Mouse (Mus musculus) midbrain, embryonic 11.5 days (tissue): Measurements from ENCODE around the gene Rln1. TPM values are rescaled to one million over a fixed set of nuclear protein-coding genes. Genes with fewer than 3 reads are reported as not detected.
A peak's percentile ranks its signal among the peaks of the same experiment; 100 is the strongest.

Experiments
- ATAC-seq: fragments of 200-750 bp; cut with Nextera tagmentation; 2 replicates; pipeline ENCODE4 v1.8.0; 2017; ENCODE audit warnings: moderate TSS enrichment, moderate library complexity; ENCODE audit not compliant: low FRiP score
- DNase-seq: peaks from one replicate; pipeline ENCODE4 v3.0.0; 2015; ENCODE audit warnings: low spot score; ENCODE audit errors: missing footprints
- H3K27ac ChIP-seq: fragments of 300-500 bp; sonication (generic); 2 replicates; pipeline ENCODE4 v1.5.1; 2014; ENCODE audit warnings: low read depth, low read length
- H3K27me3 ChIP-seq: fragments of 300-500 bp; sonication (generic); 2 replicates; pipeline ENCODE4 v1.6.1; 2014; ENCODE audit warnings: mild to moderate bottlenecking, low read length, moderate library complexity, mixed read lengths; ENCODE audit not compliant: control insufficient read depth, insufficient read depth
- H3K36me3 ChIP-seq: fragments of 300-500 bp; sonication (generic); 2 replicates; pipeline ENCODE4 v1.6.1; 2014; ENCODE audit warnings: mild to moderate bottlenecking, low read length, moderate library complexity, mixed read lengths; ENCODE audit not compliant: control insufficient read depth, insufficient read depth
- H3K4me1 ChIP-seq: fragments of 300-500 bp; sonication (generic); 2 replicates; pipeline ENCODE4 v1.6.1; 2014; ENCODE audit warnings: low read length; ENCODE audit not compliant: control insufficient read depth, insufficient read depth
- H3K4me2 ChIP-seq: fragments of 300-500 bp; sonication (generic); 2 replicates; pipeline ENCODE4 v1.6.1; 2014; ENCODE audit warnings: mild to moderate bottlenecking, moderate library complexity
- H3K4me3 ChIP-seq: fragments of 300-500 bp; sonication (generic); 2 replicates; pipeline ENCODE4 v1.5.1; 2014; ENCODE audit warnings: low read depth, low read length
- H3K9ac ChIP-seq: fragments of 300-500 bp; sonication (generic); 2 replicates; pipeline ENCODE4 v1.6.1; 2014; ENCODE audit warnings: low read length
- H3K9me3 ChIP-seq: fragments of 300-500 bp; sonication (generic); 2 replicates; pipeline ENCODE4 v1.6.1; 2016; ENCODE audit warnings: low read length; ENCODE audit not compliant: control insufficient read depth
- WGBS: fragments of 180-500 bp; shearing (Covaris S2); extraction: QIAGEN DNeasy Blood & Tissue Kit; methylation state at CpG from one replicate; pipeline ENCODE4 v1.1.7; 2014; 5-methylcytosine and 5-hydroxymethylcytosine counted together
- polyA plus RNA-seq: library from polyadenylated mRNA; unstranded; fragments of >200 nt; fragmentation: Nextera tagmentation; extraction: Ambion mirVana; gene quantifications from 2 replicates; pipeline ENCODE4 v1.2.1, GENCODE M21; 2014

Rln1 gene
- polyA plus RNA-seq, 1 experiment from 2014 or later: 0.82 TPM

- H3K27me3 ChIP-seq: no peaks in the 10 kb centered on the region
- no peak overlapping the region for H3K4me3 ChIP-seq
- no peaks in the 10 kb centered on the region for H3K36me3 ChIP-seq
- ATAC-seq (no peak), DNase-seq (no peak)
- WGBS: 89% methylated on average over 6 of the region's 6 CpGs
- no peak overlapping the region for H3K9ac ChIP-seq
- H3K4me2 ChIP-seq: no peak overlapping the region
- H3K27ac ChIP-seq: no peak overlapping the region
- H3K4me1 ChIP-seq: no peaks in the 10 kb centered on the region
- H3K9me3 ChIP-seq: no peaks in the 10 kb centered on the region
Observed at GRCm38 (mm10) chr19:29345636-29346035, 11.2 kb upstream of the Rln1 start.

- H3K27me3 ChIP-seq: no peaks in the 10 kb centered on the region
- H3K4me1 ChIP-seq: no peaks in the 10 kb centered on the region
- H3K9ac ChIP-seq: no peak overlapping the region
- no peaks in the 10 kb centered on the region for H3K36me3 ChIP-seq
- no peaks in the 10 kb centered on the region for H3K9me3 ChIP-seq
- ATAC-seq (no peak), DNase-seq (no peak)
- H3K4me3 ChIP-seq: no peak overlapping the region
- no peak overlapping the region for H3K4me2 ChIP-seq
- no peak overlapping the region for H3K27ac ChIP-seq
Observed at GRCm38 (mm10) chr19:29344868-29345267, 10.4 kb upstream of the Rln1 start.

- H3K27me3 ChIP-seq: no peaks in the 10 kb centered on the region
- no peaks in the 10 kb centered on the region for H3K36me3 ChIP-seq
- no peak for DNase-seq
- no peaks in the 10 kb centered on the region for H3K4me1 ChIP-seq
- no peak overlapping the region for H3K4me3 ChIP-seq
- H3K9ac ChIP-seq: no peak overlapping the region
- H3K4me2 ChIP-seq: no peak overlapping the region
- no peak overlapping the region for H3K27ac ChIP-seq
- no peak for ATAC-seq
- 88% methylated on average over 6 of the region's 6 CpGs for WGBS
- H3K9me3 ChIP-seq: no peaks in the 10 kb centered on the region
Observed at GRCm38 (mm10) chr19:29342281-29342680, 7.8 kb upstream of the Rln1 start.

- no peaks in the 10 kb centered on the region for H3K36me3 ChIP-seq
Observed at GRCm38 (mm10) chr19:29341029-29341428, 6.6 kb upstream of the Rln1 start.

GRCm38 (mm10) chr19:29336624-29337023 lies 2.2 kb upstream of the Rln1 start:
- H3K9ac ChIP-seq: no peak overlapping the region
- DNase-seq (no peak), ATAC-seq (no peak)
- no peak overlapping the region for H3K27ac ChIP-seq
- WGBS: 77% methylated on average over 2 of the region's 2 CpGs
- H3K4me3 ChIP-seq: no peak overlapping the region
- no peak overlapping the region for H3K4me2 ChIP-seq
- no peaks in the 10 kb centered on the region for H3K36me3 ChIP-seq
- no peaks in the 10 kb centered on the region for H3K9me3 ChIP-seq
- H3K4me1 ChIP-seq: peaks cover 3% of the 10 kb centered on the region
- no peaks in the 10 kb centered on the region for H3K27me3 ChIP-seq

More at GRCm38 (mm10) chr19:29341029-29341428, 6.6 kb upstream of the Rln1 start:
- Histone ChIP-seq H3K27me3 (no peaks in the 10 kb centered on the region), H3K4me2 (no peak overlapping the region), H3K9me3 (no peaks in the 10 kb centered on the region), H3K4me1 (no peaks in the 10 kb centered on the region), H3K27ac (no peak overlapping the region), H3K9ac (no peak overlapping the region), H3K4me3 (no peak overlapping the region)
- no peak for ATAC-seq
- no peak for DNase-seq
- 86% methylated on average over 4 of the region's 4 CpGs for WGBS

GRCm38 (mm10) chr19:29326822-29327552 lies 7.5 kb downstream of the Rln1 start:
- 85% methylated on average over 13 of the region's 13 CpGs for WGBS
- Histone ChIP-seq H3K9ac (no peak overlapping the region), H3K27ac (no peak overlapping the region), H3K27me3 (no peaks in the 10 kb centered on the region), H3K4me3 (no peak overlapping the region), H3K36me3 (no peaks in the 10 kb centered on the region), H3K4me1 (no peaks in the 10 kb centered on the region), H3K4me2 (no peak overlapping the region), H3K9me3 (no peaks in the 10 kb centered on the region)
- ATAC-seq (no peak), DNase-seq (no peak)

- ATAC-seq (no peak), DNase-seq (no peak)
- Histone ChIP-seq H3K4me2 (no peak overlapping the region), H3K36me3 (no peaks in the 10 kb centered on the region), H3K27ac (no peak overlapping the region), H3K4me3 (no peak overlapping the region), H3K9me3 (no peaks in the 10 kb centered on the region), H3K27me3 (no peaks in the 10 kb centered on the region), H3K9ac (no peak overlapping the region), H3K4me1 (no peaks in the 10 kb centered on the region)
- 90% methylated on average over 4 of the region's 4 CpGs for WGBS
Observed at GRCm38 (mm10) chr19:29326396-29326795, 8.1 kb downstream of the Rln1 start.

GRCm38 (mm10) chr19:29325852-29326180 lies 8.7 kb downstream of the Rln1 start:
- no peaks in the 10 kb centered on the region for H3K36me3 ChIP-seq
- no peak overlapping the region for H3K9ac ChIP-seq
- DNase-seq: no peak
- H3K27me3 ChIP-seq: no peaks in the 10 kb centered on the region
- H3K4me2 ChIP-seq: peak overlapping the region; percentile 55; the same call in 1 of the 2 replicates
- no peak overlapping the region for H3K4me3 ChIP-seq
- ATAC-seq: no peak
- H3K4me1 ChIP-seq: no peaks in the 10 kb centered on the region
- no peak overlapping the region for H3K27ac ChIP-seq
- H3K9me3 ChIP-seq: no peaks in the 10 kb centered on the region
- 68% methylated on average over 9 of the region's 9 CpGs for WGBS

- peak; percentile 94 for DNase-seq
- no peaks in the 10 kb centered on the region for H3K4me1 ChIP-seq
- no peaks in the 10 kb centered on the region for H3K36me3 ChIP-seq
- H3K9ac ChIP-seq: peak within 1 kb of the TSS; percentile 58
- no peak within 1 kb of the TSS for H3K27ac ChIP-seq
- 6% methylated on average over 31 of the region's 31 CpGs for WGBS
- H3K9me3 ChIP-seq: no peaks in the 10 kb centered on the region
- H3K27me3 ChIP-seq: no peaks in the 10 kb centered on the region
- peak within 1 kb of the TSS; percentile 55 for H3K4me2 ChIP-seq
- peak within 1 kb of the TSS; percentile 30 for H3K4me3 ChIP-seq
- ATAC-seq: peak; percentile 93
Observed at GRCm38 (mm10) chr19:29325053-29325851, 9.2 kb downstream of the Rln1 start, which contains the start of gene Insl6. TSS of gene Insl6 (minus strand) at chr19:29325356.
